Mouse (Mus musculus) naive thymus-derived CD4-positive, alpha-beta T cell, adult 2 months (primary cell): ENCODE results near the gene Trim14.

Experiments used
- DNase-seq: peaks from one replicate; pipeline ENCODE4 v3.0.0-alpha.2; 2011; ENCODE audit warnings: low read depth

Trim14 gene

DNA sequence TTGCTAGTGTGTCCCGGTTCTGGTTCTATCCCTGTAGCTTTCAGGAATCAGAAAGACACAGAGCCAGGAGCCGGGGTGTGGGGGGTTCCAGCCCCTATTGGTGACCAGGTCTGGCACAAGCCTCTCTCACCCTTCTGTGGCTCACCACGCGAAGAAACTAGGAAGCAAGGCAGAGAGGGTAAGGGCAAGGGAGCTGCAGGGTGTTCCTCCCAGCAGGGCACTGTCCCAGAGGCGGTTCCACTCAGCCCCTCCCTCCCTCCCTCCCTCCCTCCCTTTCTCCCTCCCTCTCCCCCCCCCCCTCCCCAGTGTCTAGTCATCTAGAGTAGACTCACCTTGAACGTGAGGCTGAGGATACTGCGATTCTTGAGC lies 8.4 kb downstream of the Trim14 start:
- peak; percentile 42 for DNase-seq

DNA sequence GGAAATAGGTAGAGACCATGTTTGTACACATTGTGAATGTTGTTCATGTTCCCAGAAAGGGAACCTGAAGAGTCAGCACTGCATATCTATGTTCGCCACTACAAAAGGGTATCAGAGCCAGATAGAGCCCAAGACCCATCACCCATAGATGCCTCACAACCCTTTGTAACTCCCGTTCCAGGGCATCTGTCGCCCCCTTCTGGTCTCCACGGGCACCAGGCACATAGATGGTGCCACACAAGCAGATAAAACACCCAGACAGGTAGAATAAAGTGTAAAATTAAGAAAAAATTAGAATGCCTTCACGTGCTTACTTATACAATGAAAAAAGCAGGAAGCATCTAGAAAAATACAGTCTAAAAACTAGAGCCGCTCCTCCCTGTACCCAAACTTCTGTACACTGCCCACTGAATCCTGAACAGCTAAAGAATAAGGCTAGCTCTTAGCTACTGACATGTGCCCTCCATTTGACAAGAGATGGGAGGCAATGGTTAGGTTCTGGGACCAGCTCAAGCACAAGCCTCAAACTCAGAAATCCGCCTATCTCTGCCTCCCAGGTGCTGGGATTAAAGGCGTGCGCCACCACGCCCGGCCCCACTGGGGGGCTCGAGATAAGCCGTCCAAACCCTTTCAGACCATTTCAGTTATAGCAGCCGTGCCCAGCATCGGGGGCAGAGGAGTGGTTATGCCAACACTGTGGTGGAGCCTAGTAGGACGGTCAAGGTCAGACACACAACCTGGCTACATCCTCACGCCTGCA lies 9.0 kb downstream of the Trim14 start:
- peak; percentile 69 for DNase-seq

DNA sequence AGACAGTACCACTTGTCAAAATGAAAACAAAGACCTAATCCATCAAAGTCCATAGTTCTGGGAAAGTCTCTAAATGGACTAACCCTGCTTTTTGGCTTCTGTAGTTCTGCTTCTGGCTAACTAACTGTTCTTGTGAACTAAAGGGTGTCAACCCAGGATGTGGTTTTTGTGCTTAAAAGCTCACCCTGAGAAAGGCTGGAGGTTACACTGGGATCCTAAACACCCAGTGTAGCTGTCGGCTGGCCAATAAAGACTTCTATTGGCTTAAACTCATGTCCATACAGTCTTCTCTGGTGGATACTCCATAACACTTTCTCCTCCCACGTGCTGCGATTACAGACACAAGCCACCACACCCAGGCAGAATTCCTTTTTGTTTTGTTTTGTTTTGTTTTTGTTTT lies 9.7 kb downstream of the Trim14 start:
- peak; percentile 62 for DNase-seq

DNA sequence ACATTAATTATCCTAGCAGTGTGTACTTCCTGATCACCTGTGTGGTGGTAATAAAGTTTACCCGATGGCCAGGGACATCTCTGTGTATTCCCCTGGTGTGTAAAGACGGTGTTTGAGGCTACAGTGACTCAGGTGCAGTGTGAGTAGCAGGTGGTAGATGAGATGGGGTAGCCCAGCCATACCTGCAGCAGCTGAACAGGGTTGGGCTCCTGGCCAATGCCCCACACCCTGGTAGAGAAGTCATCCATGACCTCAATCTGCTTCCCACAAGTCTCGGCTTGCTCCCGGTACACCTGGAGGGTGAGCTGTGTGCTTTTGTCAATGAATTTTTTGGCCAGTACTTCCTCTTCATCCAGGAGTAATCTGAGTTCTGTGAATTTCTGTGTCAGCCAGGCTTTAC lies 12.6 kb downstream of the Trim14 start:
- no peak for DNase-seq

DNA sequence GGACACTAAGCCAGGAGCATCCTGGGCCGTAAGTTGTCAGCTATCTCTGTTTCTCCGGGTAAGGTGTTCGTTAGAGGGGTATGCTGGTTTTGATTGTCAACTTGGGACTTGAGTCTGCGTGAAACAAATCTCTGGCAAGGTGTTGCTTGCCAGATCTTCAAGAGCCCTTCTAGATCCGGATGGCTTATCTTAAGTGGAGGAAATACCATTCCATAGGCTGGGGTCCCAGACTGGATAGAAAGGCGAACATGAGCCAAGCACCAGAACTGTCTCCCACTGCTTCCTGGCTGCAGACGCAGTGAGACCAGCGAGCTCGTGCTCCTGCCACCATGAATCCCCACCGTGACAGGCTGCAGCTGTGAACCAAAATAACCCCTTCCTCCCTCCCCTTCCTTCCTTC lies 14.5 kb downstream of the Trim14 start:
- no peak for DNase-seq

DNA sequence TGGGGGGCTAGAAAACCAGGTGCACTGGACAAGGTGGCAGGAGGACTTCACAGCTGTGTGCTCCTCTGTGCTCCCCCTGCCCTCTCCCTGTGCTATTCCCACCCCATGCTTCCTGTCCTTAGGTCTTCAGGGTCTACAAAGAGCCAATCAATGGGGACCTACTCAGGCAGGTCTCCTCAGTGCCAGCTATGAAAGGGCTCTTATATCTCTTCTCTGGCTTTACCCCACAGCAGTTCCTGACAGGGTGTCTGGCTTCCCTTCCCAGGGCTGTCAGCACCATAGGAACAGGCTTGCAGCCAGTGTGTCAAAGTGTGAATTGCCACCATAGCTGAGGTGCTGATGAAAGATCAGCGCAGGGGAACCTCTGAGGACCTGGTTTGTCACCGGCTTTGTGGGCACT lies 15.4 kb downstream of the Trim14 start:
- no peak for DNase-seq

DNA sequence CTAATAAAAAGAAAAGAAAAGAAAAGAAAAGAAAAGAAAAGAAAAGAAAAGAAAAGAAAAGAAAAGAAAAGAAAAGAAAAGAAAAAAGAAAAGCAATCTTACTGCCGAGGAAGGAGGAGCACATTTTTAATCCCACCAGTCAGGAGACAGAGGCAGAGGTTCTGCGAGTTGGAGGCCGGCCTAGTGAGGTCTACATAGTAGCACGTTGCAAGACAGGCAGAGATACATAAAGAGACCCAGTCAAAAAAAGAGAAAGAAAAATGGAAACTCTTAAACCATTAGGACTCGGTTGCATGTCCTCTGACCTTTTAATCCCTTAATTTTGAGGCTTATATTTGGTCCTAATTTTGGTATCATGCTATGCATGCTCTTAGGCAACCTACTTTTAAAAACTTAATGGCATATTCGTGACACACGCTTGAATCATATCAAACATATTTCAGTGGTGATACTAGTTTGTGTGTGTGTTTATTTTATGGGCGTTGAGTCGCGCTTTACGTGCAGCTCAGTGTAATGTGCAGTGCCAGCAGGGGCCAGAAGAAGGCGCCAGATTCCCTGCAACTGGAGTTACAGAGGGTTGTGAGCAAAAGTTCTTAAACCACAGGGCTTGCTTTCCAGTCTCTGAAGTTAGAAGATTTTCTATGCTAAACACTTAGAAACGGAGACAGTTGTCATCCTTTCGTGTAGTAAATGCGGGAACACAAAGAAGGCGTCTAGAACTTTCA lies 28.0 kb downstream of the Trim14 start:
- DNase-seq: peak; percentile 92

DNA sequence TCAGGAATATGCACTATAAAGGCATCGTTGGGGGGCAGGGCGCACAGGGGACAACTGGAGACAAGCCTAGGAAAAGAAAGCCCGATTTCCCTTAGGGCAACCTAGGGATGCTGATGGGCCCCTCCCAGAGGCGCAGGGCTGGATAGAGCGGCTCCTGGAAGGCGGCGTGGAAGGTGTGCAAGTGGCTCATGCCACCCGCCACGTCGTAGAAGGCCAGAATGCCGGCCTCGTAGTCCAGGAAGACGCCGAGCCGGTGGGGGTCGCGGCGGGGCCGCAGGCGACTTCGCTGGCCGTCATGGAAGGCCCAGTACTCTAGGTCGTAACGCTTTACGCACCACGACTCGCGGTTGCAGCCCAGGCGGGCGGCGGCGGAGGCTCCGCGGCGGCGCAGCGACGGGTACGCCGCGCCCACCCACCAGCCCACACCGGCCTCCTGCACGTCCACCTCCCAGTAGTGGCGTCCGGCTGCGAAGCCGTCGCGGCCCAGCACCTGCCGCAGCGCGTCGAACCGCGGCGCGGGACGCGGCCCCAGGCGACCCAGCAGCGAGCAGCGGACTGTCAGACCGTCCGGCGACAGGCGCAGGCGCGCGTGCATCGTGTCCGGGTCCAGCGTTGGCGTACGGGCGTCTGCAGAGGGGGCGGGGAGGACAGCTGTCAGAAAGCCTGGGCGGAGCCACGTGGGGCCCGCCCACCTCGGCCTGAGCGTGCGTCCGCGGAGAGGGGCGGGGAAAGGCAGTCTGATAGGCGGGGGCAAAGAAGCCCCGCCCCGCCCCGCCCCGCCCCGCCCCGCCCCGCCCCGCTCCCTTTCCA lies 28.9 kb downstream of the Trim14 start:
- DNase-seq: peak; percentile 88

DNA sequence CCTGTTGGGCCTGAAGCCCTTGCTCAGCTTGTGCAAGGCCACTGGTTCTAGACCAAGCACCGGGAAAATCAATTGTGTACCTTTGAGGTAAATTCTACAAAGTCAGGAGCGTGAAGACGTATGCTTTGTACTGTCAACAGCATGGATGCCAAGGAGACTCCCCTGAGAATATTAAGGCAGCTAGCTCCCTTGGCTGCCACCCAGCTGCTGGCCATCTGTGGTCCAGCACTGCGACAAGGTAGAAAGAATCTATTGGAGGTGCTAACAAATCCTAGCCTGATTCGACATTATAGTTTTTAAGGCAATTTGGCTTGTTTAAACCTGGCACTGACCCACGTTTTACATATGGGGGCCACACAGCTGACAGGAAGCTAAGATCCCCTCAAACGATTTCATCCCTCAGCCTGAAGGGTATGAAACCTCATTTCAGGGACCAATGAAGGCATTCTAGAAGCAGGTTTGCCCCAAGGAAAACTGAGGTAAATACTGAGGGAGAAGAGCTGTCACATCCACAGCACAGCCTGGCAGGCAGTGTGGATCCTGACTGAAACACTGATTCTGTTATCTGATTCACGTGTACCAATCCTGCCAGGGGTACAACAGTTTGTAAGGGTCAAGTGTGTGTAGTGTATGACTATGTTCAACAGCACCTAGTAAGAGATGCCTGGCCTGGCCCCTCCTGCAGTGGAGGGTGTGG lies 30.4 kb downstream of the Trim14 start:
- no peak for DNase-seq

DNA sequence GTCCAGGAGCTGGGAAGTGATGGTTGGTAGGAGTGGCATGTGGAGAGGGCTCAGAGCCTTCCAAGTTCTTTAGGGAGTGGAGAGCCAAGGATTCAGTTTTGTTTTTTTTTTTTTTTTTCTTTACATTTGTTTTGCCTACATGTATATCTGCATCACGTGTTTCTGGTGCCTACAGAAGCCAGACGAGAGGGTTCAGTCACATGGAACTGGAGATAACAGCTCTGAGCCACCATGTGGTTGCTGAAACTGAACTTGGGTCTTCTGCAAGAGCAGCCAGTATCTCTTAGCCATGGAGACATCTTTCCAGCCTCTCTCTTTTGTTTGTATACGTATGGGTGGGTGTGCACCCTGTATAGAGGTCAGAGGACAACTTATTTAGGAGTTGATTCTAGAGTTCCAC lies 32.1 kb downstream of the Trim14 start:
- DNase-seq: no peak

DNA sequence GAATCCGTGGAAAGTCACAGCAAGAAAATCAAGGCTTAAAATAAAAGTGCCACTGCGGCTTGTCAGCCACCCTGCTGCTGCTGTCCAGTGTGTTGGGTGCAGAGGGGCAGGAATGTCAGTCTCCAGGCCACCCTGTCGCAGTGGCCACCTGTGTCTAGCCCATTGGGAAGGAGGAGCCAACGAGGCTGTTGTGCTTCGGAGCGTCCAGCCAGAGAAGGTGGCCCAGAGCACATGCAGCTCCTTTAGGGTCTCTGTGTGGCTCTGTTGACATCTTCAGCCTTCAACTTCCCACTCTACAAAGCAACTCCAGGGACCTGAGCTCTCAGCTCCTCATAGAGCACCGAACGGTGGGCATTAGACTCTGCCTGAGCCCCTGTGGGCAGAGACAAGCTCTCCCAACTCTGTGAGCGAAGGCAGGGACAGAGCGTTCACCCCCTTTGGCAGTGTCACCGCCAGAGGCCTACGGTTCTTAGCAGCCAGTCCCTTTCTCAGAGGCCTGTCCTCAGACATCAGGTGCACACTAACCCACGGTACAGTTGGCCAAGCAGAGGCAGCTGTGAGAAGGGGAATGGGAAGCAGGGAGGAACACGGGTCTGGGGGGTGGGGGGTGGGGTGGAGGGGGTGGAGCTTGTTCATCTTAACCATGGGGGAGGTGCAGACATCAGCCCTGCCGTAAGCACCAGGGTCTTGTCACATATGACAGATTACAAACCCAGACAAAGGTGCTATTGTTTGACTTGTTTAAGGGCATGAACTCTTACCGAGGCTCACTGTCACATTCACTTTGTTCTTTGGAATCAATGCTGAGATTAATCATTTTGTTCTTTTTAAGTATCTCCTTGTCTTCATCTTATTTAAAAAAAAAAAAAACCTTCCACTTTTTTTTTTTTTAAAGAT lies 33.1 kb downstream of the Trim14 start:
- no peak for DNase-seq

DNA sequence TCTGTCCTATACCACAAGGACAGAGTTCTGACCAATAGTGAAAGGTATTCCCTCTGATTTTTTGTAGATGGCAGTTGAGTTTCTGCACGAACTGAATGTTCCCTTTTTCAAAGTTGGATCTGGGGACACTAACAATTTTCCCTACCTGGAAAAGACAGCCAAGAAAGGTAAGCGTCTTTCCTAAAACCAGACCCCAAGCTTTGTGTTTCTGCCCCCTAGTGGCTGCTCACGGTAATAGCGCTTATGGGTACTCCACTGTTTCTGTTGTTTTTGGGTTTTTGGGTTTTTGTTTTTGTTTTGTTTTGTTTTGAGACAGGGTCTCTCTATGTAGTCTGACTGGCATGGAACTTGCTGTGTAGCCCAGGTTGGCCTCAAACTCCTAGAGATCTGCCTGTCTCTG lies 37.0 kb downstream of the Trim14 start:
- peak; percentile 76 for DNase-seq

DNA sequence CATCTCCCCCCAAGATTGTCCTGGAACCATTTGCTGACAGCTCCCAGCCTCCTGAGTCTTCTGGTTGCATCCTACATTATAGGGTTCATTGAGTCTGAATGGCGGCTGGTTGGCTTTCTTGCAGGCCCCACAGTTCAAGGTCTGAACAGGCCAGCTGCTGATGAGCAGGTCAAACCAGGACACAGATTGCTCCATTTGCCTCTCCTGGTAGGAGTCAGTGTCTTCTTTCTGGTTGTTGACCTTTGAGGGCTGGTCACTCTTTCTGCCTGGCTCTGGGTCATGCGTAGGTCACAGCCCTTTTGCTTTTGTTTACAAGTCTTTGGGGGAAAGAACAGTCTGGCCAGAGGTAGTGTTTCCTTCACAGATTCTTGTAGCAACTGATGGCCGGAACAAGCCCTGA lies 37.4 kb downstream of the Trim14 start:
- no peak for DNase-seq

DNA sequence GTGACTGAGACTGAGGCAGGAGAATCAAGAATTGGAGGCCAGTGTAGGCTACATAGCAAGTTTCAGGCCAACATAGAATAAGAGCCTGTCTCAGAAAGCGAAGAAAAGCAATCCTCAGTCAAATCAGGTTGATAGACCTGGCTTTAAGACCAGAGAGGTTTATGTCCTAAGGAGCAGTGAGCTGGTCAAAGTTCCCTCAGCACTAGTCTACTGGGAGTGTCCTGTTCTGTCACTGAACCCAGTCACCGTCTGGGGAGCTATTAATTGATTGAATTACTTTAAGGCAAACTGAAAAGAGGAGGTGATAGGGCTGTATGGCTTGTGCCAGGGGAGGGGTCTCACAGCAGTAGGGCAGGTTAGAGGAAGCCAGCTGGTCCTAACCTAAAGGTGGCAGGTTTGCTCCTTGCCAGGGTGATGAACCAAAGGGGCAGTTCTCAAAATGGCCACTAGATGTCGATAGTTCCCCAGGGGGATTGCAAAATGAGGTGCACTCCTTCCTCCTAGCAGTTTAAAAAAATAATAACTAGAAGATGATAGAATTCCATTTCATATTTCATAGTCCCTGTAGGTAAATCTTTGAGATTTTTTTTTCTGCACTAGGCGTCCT lies 38.6 kb downstream of the Trim14 start:
- DNase-seq: peak; percentile 91

DNA sequence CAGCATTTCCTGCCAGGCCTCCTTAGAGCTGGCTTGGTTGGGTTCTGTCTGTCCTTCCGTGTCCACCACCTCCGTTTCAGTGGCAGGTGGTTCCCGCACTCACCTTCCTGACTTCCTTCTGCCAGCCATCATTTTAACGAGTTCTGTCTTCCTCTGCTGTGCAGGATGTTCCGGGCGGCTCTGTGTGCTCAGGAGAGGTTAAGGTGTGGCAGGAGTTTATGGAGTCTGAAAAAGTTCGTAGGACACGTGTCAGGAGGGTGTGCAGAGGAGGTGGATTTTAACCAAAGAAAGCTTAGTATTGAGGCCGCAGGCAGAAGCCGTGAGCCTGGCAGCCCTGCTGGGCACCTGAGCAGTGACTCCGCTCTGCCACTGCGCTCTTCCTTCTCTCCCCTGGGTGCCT lies 40.4 kb downstream of the Trim14 start:
- no peak for DNase-seq

DNA sequence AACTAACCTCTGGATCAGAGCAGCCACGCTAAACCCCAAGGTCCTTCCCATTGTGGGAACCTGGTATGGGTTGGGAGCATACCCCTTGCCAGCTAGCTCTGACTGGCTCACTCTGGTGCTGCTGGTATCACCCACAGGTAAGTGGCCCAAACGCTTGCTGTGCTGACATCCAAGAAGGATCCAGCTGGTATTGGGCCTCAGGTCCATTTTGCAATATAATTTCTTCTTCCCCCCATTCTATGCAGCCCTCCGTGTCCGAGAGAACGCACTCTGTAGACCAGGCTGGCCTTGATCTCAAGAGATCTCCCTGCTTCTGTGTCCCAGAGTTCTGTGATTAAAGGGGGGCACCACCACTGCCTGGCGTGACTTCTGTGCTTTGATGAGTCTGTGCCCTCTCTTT lies 42.9 kb downstream of the Trim14 start:
- no peak for DNase-seq

DNA sequence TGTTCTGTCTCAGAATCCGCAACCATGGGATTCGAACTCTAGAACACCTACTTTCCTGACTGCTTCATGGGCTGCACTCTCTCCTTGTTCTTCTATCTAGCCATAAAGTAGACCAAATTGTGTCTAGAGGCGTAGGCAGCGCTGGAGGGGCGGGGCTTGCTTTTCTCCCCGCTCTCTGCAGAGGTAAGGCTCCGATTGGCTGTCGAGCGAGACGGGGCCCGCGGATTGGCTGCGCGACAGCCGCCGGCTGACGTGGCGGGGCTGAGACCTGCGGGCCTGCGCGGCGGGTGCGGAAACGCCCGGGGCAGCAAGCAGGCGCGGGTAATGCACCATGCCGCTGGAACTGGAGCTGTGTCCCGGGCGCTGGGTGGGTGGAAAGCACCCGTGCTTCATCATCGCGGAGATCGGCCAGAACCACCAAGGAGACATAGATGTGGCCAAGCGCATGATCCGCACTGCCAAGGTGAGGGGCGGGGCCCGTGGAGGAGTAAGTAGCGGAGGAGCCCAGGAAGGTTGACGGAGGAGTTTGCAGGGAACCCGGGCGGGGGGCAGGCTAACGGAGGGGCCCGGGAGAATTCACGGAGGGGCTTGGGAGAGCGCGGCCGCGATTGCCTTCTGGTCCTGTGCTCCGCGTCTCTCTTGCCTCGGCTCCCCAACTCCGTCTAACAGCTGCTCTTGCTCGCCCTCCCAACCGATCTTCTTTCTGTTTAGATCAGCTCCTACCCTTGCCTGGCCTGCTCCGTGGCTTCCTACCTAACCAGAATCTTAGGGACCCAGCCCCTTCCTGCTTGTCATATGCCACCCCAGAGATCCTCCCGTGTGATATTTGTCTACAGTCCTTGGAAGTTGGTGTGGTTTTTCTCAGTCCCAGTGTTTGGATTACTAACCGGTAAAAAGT lies 46.7 kb downstream of the Trim14 start, which contains the start of gene Nans:
Nans (plus strand) TSS at position 221 of the 898 bp plus-strand sequence.
- peak; percentile 96 for DNase-seq

DNA sequence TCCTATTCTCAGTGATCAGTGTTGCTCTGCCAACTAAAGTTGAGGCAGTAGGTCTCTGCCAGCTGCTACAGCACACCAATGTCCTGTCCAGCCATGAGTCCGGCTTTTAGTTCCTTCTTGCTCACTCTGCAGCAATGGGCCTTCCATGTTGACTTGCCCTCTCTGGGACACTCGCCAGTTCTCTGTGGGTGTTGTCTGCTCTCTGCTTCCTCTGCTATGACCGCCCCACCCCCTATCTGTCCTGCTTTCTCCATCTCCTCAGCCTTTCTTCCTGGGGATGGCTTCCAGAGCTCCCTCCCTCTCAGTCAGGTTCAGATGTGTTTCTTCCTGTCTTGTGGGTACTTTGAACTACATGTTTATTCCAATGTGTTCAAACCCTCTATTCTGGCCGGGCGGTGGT lies 48.6 kb downstream of the Trim14 start:
- DNase-seq: no peak

DNA sequence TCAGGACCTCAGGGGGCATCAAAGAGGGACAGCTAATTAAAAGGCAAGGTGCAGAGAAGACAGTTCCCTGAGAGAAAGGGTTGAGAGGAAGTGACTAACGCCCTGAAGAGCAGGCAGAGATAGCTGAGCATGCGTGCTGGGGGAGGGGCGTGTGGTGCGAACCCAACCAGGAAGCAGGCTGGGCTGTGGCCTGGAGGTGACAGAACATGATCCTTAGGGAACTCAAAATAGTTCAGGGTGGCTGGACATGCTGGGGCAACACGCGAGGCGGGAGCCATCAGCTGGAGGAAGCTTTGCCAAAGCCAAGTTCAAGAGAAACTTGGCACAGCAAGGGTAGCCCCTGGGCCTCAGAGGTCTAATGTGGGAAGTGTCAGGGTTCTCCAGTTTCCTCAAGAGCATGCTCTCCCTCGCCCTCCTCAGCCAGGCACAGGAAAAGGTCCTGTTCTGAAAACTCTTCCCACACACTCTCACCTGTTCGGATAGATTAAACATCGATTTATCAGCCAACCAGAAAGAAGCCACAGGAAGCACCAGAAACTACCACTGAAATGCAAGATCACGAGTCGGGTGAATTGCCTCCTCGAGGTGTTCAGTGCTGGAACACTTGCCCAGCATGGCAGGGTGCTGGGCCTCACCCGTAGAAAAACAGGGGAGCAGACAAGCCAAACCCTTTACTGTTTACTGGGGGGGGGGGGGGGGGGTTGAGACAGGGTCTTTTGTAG lies 50.1 kb downstream of the Trim14 start:
- DNase-seq: peak; percentile 88
